Mouse (Mus musculus): ENCODE results near the gene Aldh3a2.
"Not testable (repeated sequence)": the region's sequence is repeated elsewhere in the genome, so short reads cannot be mapped to it uniquely, and the experiment has no call there.

Aldh3a2 gene

GRCm38 (mm10) chr11:61174291-61174820 is 92.9 kb downstream of the Aldh3a2 start:
- no peak for DNase-seq (ENCODE audit: low spot score)

- not testable (repeated sequence) for DNase-seq (ENCODE audit: low spot score)
These were observed 93.8 kb downstream of the Aldh3a2 start for GRCm38 (mm10) chr11:61173477-61173876.

All from urinary bladder, postnatal 25 days (tissue).